Mouse (Mus musculus) lung, embryonic 15.5 days (tissue): Measurements from ENCODE around the gene Gabrr2. TPM values are rescaled to one million over a fixed set of nuclear protein-coding genes. Genes with fewer than 3 reads are reported as not detected.
"Not testable (repeated sequence)": the region's sequence is repeated elsewhere in the genome, so short reads cannot be mapped to it uniquely, and the experiment has no call there.

Source experiments
- ATAC-seq: fragments of 200-750 bp; cut with Nextera tagmentation; 2 replicates; pipeline ENCODE4 v1.8.0; 2017; ENCODE audit warnings: moderate number of reproducible peaks, borderline replicate concordance; ENCODE audit not compliant: low FRiP score, low TSS enrichment; ENCODE audit errors: extremely low read depth
- H3K27ac ChIP-seq: fragments of 300-500 bp; sonication (generic); 2 replicates; pipeline ENCODE4 v1.5.1; 2015; ENCODE audit warnings: moderate library complexity, mild to moderate bottlenecking, inconsistent platforms
- H3K27me3 ChIP-seq: fragments of 300-500 bp; sonication (generic); 2 replicates; pipeline ENCODE4 v1.6.1; 2015; ENCODE audit warnings: inconsistent platforms
- H3K36me3 ChIP-seq: fragments of 300-500 bp; sonication (generic); 2 replicates; pipeline ENCODE4 v1.6.1; 2015; ENCODE audit warnings: inconsistent platforms
- H3K4me1 ChIP-seq: fragments of 300-500 bp; sonication (generic); 2 replicates; pipeline ENCODE4 v1.6.1; 2015; ENCODE audit warnings: inconsistent platforms
- H3K4me2 ChIP-seq: fragments of 300-500 bp; sonication (generic); 2 replicates; pipeline ENCODE4 v1.6.1; 2015; ENCODE audit warnings: inconsistent platforms, mild to moderate bottlenecking, moderate library complexity
- H3K4me3 ChIP-seq: fragments of 300-500 bp; sonication (generic); 2 replicates; pipeline ENCODE4 v1.5.1; 2015; ENCODE audit warnings: mild to moderate bottlenecking, inconsistent platforms
- H3K9ac ChIP-seq: fragments of 300-500 bp; sonication (generic); 2 replicates; pipeline ENCODE4 v1.6.1; 2015; ENCODE audit warnings: inconsistent platforms
- H3K9me3 ChIP-seq: fragments of 300-500 bp; sonication (generic); 2 replicates; pipeline ENCODE4 v1.6.1; 2016; ENCODE audit warnings: inconsistent platforms
- WGBS: fragments of 180-500 bp; shearing (Covaris S2); methylation state at CpG from one replicate; pipeline ENCODE4 v1.1.7; 2015; 5-methylcytosine and 5-hydroxymethylcytosine counted together
- polyA plus RNA-seq: library from polyadenylated mRNA; unstranded; fragments of >200 nt; fragmentation: Nextera tagmentation; extraction: Ambion mirVana; gene quantifications from 2 replicates; pipeline ENCODE4 v1.2.1, GENCODE M21; 2015

The Gabrr2 gene
- polyA plus RNA-seq, 1 experiment from 2014 or later, result 0.59 TPM

DNA sequence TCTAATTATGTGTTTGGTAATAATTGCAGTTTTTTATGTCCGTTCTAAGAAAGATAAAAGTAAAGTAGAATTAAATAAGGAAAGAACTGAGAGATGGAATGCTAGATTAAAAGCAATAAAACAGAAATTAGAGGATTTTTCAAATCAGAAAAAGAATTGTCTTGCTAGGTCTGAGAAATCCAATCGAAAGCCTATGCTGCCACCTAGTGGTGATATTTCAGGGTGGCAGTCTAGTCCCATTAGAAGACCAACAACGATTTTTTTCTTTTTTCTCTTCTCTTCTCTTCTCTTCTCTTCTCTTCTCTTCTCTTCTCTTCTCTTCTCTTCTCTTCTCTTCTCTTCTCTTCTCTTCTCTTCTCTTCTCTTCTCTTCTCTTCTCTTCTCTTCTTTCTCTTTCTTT lies 56.3 kb downstream of the Gabrr2 start:
- H3K4me3 ChIP-seq, H3K4me2 ChIP-seq, H3K9ac ChIP-seq, H3K4me1 ChIP-seq, H3K9me3 ChIP-seq, ATAC-seq, H3K27ac ChIP-seq, H3K27me3 ChIP-seq, H3K36me3 ChIP-seq: not testable (repeated sequence)
- 3% methylated on average over 3 of the region's 3 CpGs for WGBS

DNA sequence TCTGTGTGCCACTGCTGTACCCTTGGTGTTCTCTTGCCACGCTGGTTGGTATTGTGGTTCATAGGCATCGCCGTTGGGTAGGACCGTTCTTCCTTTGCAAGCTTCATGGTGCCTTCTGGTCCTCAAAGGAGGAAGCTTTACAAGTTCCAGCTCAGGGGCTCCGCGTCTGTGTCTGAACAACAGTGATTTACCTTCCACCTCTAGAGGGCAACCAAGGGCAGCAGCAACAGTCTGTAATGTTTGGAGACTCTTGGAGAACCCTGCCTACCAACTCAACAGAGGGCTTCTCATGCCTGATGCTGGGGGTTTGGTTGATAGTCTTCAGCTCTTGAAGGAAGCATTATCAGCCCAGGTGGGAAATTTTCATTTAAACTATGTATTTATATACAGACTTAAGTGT lies 61.7 kb downstream of the Gabrr2 start:
- H3K27me3 ChIP-seq, result no peaks in the 10 kb centered on the region
- H3K27ac ChIP-seq, result no peak overlapping the region
- no peak overlapping the region for H3K4me3 ChIP-seq
- no peaks in the 10 kb centered on the region for H3K9me3 ChIP-seq
- no peaks in the 10 kb centered on the region for H3K4me1 ChIP-seq
- no peaks in the 10 kb centered on the region for H3K36me3 ChIP-seq
- no peak for ATAC-seq
- no peak overlapping the region for H3K9ac ChIP-seq
- WGBS, result 77% methylated on average over 6 of the region's 6 CpGs
- H3K4me2 ChIP-seq, result no peak overlapping the region

- Histone ChIP-seq H3K4me1 (no peaks in the 10 kb centered on the region), H3K27me3 (no peaks in the 10 kb centered on the region), H3K36me3 (no peaks in the 10 kb centered on the region), H3K4me2 (no peak overlapping the region), H3K4me3 (no peak overlapping the region), H3K27ac (no peak overlapping the region), H3K9ac (no peak overlapping the region), H3K9me3 (no peaks in the 10 kb centered on the region)
- 45% methylated on average over 10 of the region's 10 CpGs for WGBS
- ATAC-seq, result no peak
Observed at GRCm38 (mm10) chr4:33125409-33126084, 62.7 kb downstream of the Gabrr2 start.

DNA sequence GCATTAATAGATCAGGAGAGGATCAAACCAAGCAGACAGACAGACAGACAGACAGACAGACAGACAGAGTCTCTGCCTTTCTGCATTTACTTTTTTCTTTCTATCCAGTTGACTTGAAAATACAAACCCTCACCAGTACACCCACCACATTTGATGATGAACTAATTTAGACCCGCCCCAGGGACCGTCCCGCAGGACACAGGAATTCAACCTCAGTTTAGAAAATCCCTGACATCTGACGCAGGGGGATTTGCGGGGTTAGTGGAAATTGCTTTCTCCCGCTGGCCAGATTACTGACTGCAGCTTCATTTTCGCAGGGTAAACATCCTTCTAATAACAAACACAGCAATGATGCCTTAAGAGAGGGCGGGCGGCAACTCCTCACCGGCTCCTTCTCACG lies 69.4 kb downstream of the Gabrr2 start, which contains the start of gene Gabrr1:
Gabrr1 (plus strand) TSS at position 301 of the 400 bp plus-strand sequence.
- no peak within 1 kb of the TSS for H3K27ac ChIP-seq
- 52% methylated on average over 11 of the region's 11 CpGs for WGBS
- no peak within 1 kb of the TSS for H3K9ac ChIP-seq
- no peak for ATAC-seq
- no peaks in the 10 kb centered on the region for H3K27me3 ChIP-seq
- no peak within 1 kb of the TSS for H3K4me2 ChIP-seq
- H3K36me3 ChIP-seq, result no peaks in the 10 kb centered on the region
- no peaks in the 10 kb centered on the region for H3K4me1 ChIP-seq
- H3K9me3 ChIP-seq, result no peaks in the 10 kb centered on the region
- H3K4me3 ChIP-seq, result no peak within 1 kb of the TSS

Other genes with a start within 250 kb of the Gabrr2 start
- 3.0 and 4.0 TPM in 2 replicates for gene Ankrd6, start 112.2 kb upstream of the Gabrr2 start, polyA plus RNA-seq
- 2.6 and 2.7 TPM in 2 replicates for gene Rragd, start 80.0 kb upstream of the Gabrr2 start, polyA plus RNA-seq
- 48.3 and 52.9 TPM in 2 replicates for gene Ube2j1, start 31.6 kb upstream of the Gabrr2 start, polyA plus RNA-seq
- not detected in 2 replicates for gene Gabrr1, start 69.5 kb downstream of the Gabrr2 start, polyA plus RNA-seq
- gene Pm20d2, start 126.7 kb downstream of the Gabrr2 start, polyA plus RNA-seq, result 1.2 and 1.6 TPM in 2 replicates
- 3.3 TPM in 2 replicates for gene Srsf12, start 146.0 kb downstream of the Gabrr2 start, polyA plus RNA-seq
- gene Pnrc1, start 227.2 kb downstream of the Gabrr2 start, polyA plus RNA-seq, result 122 and 129 TPM in 2 replicates
- gene Rngtt, start 247.3 kb downstream of the Gabrr2 start, polyA plus RNA-seq, result 23.3 and 25.4 TPM in 2 replicates